Mouse (Mus musculus) ES-Bruce4 (cell line): Measurements from ENCODE around the gene Xrn1.

ENCODE experiments used
- CTCF ChIP-seq: IDR thresholded peaks from one replicate; pipeline ENCODE4 v1.8.1; 2011; ENCODE audit warnings: low read depth, low read length
- POLR2A ChIP-seq: IDR thresholded peaks from one replicate; pipeline ENCODE4 v1.8.1; 2011; ENCODE audit warnings: low read length; ENCODE audit not compliant: insufficient read depth

GRCm38 (mm10) chr9:96027913-96028312 is 73.4 kb downstream of the Xrn1 start:
- TF ChIP-seq CTCF = no peak
- no peak for TF ChIP-seq POLR2A
